Mouse (Mus musculus) left cerebral cortex, adult 11 months (tissue): Measurements from ENCODE around the gene Htr1a.

Source experiments
- DNase-seq: peaks from one replicate; pipeline ENCODE4 v3.0.0; 2022; ENCODE audit warnings: low spot score

The Htr1a gene

DNA sequence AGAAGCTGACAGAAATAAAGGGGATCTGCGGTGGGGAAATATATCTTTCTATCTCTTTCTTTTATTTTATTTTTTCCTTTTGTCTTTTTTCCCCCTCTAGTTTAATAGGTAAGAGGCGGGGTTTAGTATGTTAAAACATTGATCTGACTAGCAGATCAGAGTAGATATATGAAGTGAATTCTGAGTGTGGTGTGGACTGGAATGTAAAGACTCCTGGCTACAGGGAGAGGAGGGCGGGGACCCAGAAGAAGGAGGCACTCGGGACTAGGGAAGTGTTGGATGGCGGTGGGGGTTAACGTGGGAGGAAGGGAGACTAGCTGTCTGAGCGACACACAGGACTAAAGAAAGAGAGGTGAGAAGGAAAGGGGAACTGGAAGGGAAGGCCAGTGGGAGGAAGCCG is at the start of gene Htr1a:
Htr1a (plus strand) TSS at position 301 of the 400 bp plus-strand sequence.
- no peak for DNase-seq

DNA sequence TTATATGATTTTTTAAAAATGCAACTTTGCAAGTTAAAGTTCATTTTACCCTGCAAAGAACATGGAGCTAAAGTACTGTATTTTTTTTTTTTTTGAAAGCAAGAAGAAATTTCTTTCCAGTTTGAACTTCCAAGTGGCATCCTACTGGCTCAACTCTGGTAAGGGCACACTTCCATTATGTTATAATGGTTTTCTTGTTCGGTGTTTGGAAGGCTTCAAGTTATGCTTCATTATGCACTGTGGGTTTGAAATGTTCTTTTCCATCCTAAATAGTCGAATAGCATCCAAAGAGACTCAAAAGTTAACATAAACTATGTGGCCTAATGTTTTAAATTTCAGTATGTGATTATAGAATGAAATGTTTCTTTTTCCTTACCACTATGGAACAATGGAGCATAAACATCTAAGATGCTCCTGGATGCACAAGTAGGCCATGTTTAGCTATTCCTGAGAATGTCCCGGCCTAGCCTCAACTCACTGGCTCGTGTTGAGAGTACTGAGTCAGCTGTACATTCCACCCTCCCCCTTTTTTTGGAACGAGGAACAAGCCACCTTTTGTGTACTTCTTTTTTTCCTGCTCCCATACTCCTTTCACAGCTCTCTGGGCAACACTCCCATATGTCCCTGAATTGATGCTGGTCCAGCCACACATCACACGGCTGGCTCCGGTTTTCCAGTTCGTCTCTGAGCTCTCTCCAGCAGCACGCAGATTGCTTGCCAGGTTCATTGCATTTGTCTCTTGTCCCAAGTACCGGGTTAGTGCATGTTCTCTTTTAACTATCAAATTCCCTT is 31.7 kb upstream of the Htr1a start:
- DNase-seq = peak; percentile 16

- DNase-seq = no peak
These were observed 31.1 kb upstream of the Htr1a start for GRCm38 (mm10) chr13:105412327-105412722.

GRCm38 (mm10) chr13:105433141-105433540 is 10.3 kb upstream of the Htr1a start:
- DNase-seq = no peak

DNA sequence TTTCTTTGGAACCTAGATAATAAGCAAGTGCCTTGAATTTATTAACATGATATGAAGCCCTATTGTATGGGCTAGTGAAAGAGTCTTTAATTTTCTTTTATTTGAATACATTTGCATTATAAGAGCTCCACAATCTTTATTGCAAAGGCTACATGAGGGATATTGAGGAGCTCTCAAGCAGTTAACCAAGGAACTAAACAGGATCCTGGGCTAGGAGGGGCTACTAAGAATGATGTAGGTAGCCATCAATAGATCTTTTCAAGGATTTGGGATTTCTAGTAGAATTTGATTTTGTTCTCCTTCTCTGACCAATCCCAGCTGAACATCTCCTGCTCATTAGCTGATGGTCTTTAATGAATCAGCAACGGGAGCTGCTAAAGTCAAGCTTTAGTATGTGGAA is 9.8 kb upstream of the Htr1a start:
- no peak for DNase-seq

GRCm38 (mm10) chr13:105442576-105442975 is 863 bp upstream of the Htr1a start:
- peak; percentile 19 for DNase-seq

DNA sequence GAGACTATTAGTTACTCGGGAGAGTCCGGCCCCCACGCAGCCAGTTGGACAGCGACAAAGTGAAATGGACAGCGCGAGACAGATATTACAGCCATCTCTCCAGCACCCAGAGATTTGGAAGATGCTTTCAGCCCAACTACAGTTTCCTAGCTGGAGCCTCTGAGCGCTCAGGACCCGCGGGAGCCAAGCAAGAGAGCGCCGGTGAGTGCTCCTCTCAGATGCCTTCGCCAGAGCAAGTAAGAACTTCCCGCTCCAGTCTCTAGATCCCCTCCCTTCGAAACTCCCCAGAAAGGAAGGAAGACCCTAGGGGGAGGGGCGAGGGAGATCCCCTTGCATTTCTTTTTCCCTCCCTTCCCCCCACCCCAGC is 415 bp downstream of the Htr1a start:
- no peak for DNase-seq

DNA sequence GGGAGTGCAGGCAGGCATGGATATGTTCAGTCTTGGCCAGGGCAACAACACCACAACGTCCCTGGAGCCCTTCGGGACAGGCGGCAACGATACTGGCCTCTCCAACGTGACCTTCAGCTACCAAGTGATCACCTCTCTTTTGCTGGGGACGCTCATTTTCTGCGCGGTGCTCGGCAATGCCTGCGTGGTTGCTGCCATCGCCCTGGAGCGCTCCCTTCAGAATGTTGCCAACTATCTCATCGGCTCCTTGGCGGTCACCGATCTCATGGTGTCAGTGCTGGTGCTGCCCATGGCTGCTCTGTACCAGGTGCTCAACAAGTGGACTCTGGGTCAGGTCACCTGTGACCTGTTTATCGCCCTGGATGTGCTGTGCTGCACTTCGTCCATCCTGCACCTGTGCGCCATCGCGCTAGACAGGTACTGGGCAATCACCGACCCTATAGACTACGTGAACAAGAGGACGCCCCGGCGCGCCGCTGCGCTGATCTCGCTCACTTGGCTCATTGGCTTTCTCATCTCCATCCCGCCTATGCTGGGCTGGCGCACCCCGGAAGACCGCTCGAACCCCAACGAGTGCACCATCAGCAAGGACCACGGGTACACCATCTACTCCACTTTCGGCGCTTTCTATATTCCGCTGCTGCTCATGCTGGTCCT is 927 bp downstream of the Htr1a start:
- no peak for DNase-seq

GRCm38 (mm10) chr13:105444895-105445281 is 1.4 kb downstream of the Htr1a start:
- DNase-seq = no peak

DNA sequence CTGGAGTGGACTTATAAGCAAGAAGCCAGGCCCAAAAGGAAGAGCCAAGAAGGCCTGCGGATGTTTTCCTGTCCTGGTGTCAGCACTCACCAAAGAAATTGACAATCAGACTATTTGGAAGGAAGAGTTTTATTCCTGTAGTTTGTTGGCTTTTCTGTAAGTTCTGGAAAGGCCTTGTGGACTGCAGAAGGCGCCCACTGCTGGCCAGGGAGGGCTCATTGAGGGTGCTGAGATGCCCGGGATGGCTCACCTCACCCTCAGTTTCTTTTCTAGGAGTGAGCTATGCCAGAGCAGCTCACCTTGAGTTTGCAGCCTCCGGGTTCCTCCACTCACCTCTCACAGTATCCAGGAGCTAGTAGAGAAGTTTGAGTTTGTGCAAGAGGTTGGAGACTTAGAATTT is 2.8 kb downstream of the Htr1a start:
- DNase-seq = no peak

DNA sequence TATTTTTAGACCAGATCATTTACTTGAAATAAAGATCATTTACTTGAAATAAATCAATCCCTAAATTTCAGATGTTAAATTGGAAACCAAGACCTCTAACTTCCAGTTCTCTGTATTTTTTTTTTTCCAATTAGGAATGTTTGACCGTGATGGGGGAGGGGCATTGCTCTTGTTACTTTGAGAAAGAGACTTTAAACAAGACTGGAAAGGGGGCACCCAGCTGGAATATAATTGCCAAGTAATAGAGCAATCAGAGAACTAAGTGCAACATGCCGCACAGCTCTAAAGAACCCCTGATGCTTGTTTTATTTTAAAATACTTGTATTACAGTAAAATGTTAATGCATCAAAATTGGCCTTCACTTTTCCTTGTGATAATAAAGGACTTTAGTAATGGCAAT is 4.3 kb downstream of the Htr1a start:
- DNase-seq = no peak

DNA sequence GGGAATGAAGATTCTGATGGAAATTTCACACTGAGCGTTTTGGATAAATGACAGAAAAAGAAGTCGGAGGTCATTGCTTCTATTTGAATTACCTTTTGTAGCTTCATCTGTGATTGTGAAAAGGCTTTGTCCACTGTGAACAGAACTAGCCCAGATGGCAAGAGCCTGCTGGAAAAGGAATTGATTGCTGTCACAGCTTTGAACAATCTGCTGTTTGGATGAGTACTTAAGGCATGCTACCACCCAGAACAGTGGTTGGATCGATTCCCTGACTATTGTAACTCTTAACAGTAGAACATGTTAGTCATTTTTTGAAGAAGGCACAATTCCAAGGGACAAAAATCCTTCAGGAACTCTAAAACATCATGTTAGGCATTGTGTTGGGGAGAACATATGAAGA is 8.1 kb downstream of the Htr1a start:
- no peak for DNase-seq
